Mouse (Mus musculus) limb, embryonic 13.5 days (tissue): ENCODE data around the gene Mtnr1b. TPM values are rescaled to one million over a fixed set of nuclear protein-coding genes. Genes with fewer than 3 reads are reported as not detected.
A peak's percentile ranks its signal among the peaks of the same experiment; 100 is the strongest.
"Not testable (repeated sequence)": the region's sequence is repeated elsewhere in the genome, so short reads cannot be mapped to it uniquely, and the experiment has no call there.

Source experiments
- ATAC-seq: fragments of 200-750 bp; cut with Nextera tagmentation; 2 replicates; pipeline ENCODE4 v1.8.0; 2017; ENCODE audit warnings: low read depth, moderate number of reproducible peaks, moderate TSS enrichment; ENCODE audit not compliant: low FRiP score
- H3K27ac ChIP-seq: fragments of 300-500 bp; sonication (generic); 2 replicates; pipeline ENCODE4 v1.5.1; 2015; ENCODE audit warnings: inconsistent platforms, mild to moderate bottlenecking, moderate library complexity
- H3K27me3 ChIP-seq: fragments of 300-500 bp; sonication (generic); 2 replicates; pipeline ENCODE4 v1.6.1; 2015; ENCODE audit warnings: mild to moderate bottlenecking, inconsistent platforms
- H3K36me3 ChIP-seq: fragments of 300-500 bp; sonication (generic); 2 replicates; pipeline ENCODE4 v1.6.1; 2015; ENCODE audit warnings: inconsistent platforms, mild to moderate bottlenecking, moderate library complexity
- H3K4me1 ChIP-seq: fragments of 300-500 bp; sonication (generic); 2 replicates; pipeline ENCODE4 v1.6.1; 2015; ENCODE audit warnings: inconsistent platforms
- H3K4me2 ChIP-seq: fragments of 300-500 bp; sonication (generic); replicated peaks from 2 replicates; pipeline ENCODE4 v1.6.1; 2015; ENCODE audit warnings: inconsistent platforms, mild to moderate bottlenecking, moderate library complexity
- H3K4me3 ChIP-seq: fragments of 300-500 bp; sonication (generic); 2 replicates; pipeline ENCODE4 v1.5.1; 2015; ENCODE audit warnings: moderate library complexity, mild to moderate bottlenecking, inconsistent platforms
- H3K9ac ChIP-seq: fragments of 300-500 bp; sonication (generic); 2 replicates; pipeline ENCODE4 v1.6.1; 2015; ENCODE audit warnings: mild to moderate bottlenecking, inconsistent platforms
- H3K9me3 ChIP-seq: fragments of 300-500 bp; sonication (generic); 2 replicates; pipeline ENCODE4 v1.6.1; 2016; ENCODE audit warnings: inconsistent platforms
- WGBS: fragments of 180-500 bp; shearing (Covaris S2); methylation state at CpG from one replicate; pipeline ENCODE4 v1.1.7; 2015; 5-methylcytosine and 5-hydroxymethylcytosine counted together
- polyA plus RNA-seq: library from polyadenylated mRNA; unstranded; fragments of >200 nt; fragmentation: Nextera tagmentation; extraction: Ambion mirVana; gene quantifications from 2 replicates; pipeline ENCODE4 v1.2.1, GENCODE M21; 2015

Mtnr1b gene
- polyA plus RNA-seq, 1 experiment from 2014 or later = not detected

DNA sequence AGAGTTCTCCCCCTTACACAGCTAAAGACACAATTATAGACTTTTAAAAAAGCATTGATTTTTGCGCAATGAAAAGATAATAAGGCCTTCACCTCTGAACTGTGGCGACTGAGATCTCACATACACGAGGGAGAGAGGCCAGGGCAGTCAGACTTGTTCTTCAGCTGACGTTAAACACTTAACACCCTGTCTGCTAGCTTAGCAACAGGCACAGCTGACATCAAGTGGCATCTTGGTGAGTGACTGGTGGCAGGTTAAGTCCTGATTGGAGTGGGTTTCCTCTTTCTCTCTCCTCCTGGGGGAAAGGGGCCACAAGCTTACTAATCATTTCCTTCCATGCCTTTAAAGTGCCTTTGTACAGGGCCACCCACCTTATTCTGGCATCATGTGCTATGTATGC lies 4.3 kb downstream of the Mtnr1b start:
- no peak for ATAC-seq
- H3K9ac ChIP-seq = no peak overlapping the region
- H3K9me3 ChIP-seq = no peaks in the 10 kb centered on the region
- peaks cover 18% of the 10 kb centered on the region for H3K27me3 ChIP-seq
- H3K27ac ChIP-seq = no peak overlapping the region
- H3K4me3 ChIP-seq = no peak overlapping the region
- no peaks in the 10 kb centered on the region for H3K36me3 ChIP-seq
- WGBS = 36% methylated on average over 4 of the region's 4 CpGs
- H3K4me1 ChIP-seq = peaks cover 21% of the 10 kb centered on the region
- H3K4me2 ChIP-seq = no peak overlapping the region

DNA sequence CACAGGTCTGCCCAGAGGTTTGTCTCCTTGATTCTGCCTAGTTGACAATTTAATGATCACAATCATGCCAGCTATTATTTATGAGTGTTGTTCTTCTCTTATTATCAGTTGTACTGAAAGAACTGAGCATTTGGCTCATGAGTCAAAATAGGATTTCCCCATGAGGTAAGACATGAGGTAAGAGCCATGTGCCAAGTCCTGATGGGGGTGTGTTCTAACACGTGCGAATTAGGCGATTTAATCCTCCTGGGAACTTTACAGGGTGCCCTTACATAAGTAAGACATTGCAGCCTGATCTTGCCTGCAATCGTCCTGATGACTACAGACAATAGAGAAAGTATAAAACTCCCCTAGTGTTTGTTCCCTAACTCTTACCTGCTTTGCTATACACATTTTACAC lies 4.9 kb downstream of the Mtnr1b start:
- no peak for ATAC-seq
- H3K9ac ChIP-seq = no peak overlapping the region
- peaks cover 21% of the 10 kb centered on the region for H3K4me1 ChIP-seq
- no peak overlapping the region for H3K4me3 ChIP-seq
- 59% methylated on average over 4 of the region's 4 CpGs for WGBS
- no peaks in the 10 kb centered on the region for H3K9me3 ChIP-seq
- H3K36me3 ChIP-seq = no peaks in the 10 kb centered on the region
- H3K27me3 ChIP-seq = peaks cover 14% of the 10 kb centered on the region
- H3K27ac ChIP-seq = no peak overlapping the region
- no peak overlapping the region for H3K4me2 ChIP-seq

DNA sequence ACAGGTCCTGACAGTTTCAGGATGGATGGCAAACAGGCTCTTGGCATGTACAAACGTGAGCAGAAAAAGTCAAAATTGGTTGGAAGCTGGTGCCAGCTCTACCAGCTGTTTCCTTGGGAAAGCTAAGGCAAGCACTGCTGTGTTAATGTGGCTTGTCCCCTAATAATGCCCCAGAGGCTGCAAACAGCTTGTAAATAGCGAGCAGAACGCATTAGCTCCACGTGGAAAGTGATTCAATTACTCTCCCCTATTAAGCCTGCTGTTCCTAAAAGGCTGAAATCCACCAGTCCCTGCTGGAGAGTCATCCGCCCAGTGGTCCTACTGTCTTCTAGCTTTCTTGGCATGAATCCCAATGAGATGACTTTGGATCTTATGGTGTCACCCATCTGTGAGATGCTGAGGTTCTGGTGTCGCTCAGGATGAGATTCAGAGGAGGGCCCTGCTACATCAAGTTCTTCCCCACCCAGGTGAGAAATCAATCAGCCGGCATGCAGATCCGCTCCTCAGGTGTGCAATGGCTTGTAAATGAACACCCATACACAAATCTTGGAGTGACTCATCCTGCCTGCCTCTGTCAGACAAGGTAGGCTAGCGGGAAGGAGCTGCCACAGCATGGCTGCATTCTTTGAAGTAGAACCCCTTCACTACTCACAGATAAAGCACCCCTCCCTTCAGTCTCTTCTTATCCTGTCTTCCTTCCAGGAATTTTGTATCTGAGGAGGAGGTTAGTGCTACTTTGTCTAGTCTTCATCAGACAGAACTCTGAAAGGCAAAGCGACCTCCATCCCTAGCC lies 7.9 kb downstream of the Mtnr1b start:
- WGBS = 42% methylated on average over 10 of the region's 10 CpGs
- no peak overlapping the region for H3K9ac ChIP-seq
- H3K4me1 ChIP-seq = peaks cover 17% of the 10 kb centered on the region
- no peak overlapping the region for H3K4me3 ChIP-seq
- no peaks in the 10 kb centered on the region for H3K27me3 ChIP-seq
- no peaks in the 10 kb centered on the region for H3K36me3 ChIP-seq
- no peaks in the 10 kb centered on the region for H3K9me3 ChIP-seq
- no peak overlapping the region for H3K27ac ChIP-seq
- no peak overlapping the region for H3K4me2 ChIP-seq
- ATAC-seq = peak; percentile 64

- WGBS = 55% methylated on average over 5 of the region's 5 CpGs
Measured at GRCm38 (mm10) chr9:15861402-15861801, 13.0 kb downstream of the Mtnr1b start.

GRCm38 (mm10) chr9:15850749-15851148 lies 23.6 kb downstream of the Mtnr1b start:
- ATAC-seq = no peak

More at GRCm38 (mm10) chr9:15861402-15861801, 13.0 kb downstream of the Mtnr1b start:
- H3K9ac ChIP-seq = no peak overlapping the region
- no peak overlapping the region for H3K27ac ChIP-seq
- H3K36me3 ChIP-seq = no peaks in the 10 kb centered on the region
- peaks cover 12% of the 10 kb centered on the region for H3K4me1 ChIP-seq
- H3K9me3 ChIP-seq = no peaks in the 10 kb centered on the region
- no peak overlapping the region for H3K4me2 ChIP-seq
- H3K27me3 ChIP-seq = no peaks in the 10 kb centered on the region
- no peak for ATAC-seq
- H3K4me3 ChIP-seq = no peak overlapping the region

DNA sequence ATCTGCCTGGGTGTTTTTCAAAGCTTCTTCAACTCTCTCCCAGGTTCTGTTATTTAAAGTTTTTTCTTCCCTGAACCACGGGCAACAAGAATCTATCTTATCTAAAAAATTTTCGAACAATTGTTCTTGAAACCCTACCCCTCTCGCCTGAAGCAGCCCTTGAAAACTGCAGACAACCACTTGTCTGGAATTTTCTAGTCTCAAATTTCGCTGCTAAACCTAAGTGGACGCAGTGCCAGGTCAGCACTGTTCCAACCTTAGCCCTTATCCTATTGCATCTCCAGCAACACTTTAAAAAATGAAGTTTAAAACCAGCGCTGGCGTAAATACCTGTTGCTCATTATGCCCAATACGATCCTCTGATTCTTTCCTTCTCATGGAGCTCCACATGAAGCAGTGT lies 29.0 kb downstream of the Mtnr1b start:
- no peak overlapping the region for H3K9ac ChIP-seq
- no peaks in the 10 kb centered on the region for H3K9me3 ChIP-seq
- H3K4me2 ChIP-seq = no peak overlapping the region
- H3K4me1 ChIP-seq = no peaks in the 10 kb centered on the region
- H3K27ac ChIP-seq = no peak overlapping the region
- 68% methylated on average over 8 of the region's 8 CpGs for WGBS
- H3K36me3 ChIP-seq = no peaks in the 10 kb centered on the region
- no peaks in the 10 kb centered on the region for H3K27me3 ChIP-seq
- H3K4me3 ChIP-seq = no peak overlapping the region
- ATAC-seq = no peak

More at GRCm38 (mm10) chr9:15850749-15851148, 23.6 kb downstream of the Mtnr1b start:
- Histone ChIP-seq H3K9ac (no peak overlapping the region), H3K4me1 (no peaks in the 10 kb centered on the region), H3K27ac (no peak overlapping the region), H3K4me3 (no peak overlapping the region), H3K27me3 (no peaks in the 10 kb centered on the region), H3K4me2 (no peak overlapping the region), H3K9me3 (no peaks in the 10 kb centered on the region), H3K36me3 (no peaks in the 10 kb centered on the region)

DNA sequence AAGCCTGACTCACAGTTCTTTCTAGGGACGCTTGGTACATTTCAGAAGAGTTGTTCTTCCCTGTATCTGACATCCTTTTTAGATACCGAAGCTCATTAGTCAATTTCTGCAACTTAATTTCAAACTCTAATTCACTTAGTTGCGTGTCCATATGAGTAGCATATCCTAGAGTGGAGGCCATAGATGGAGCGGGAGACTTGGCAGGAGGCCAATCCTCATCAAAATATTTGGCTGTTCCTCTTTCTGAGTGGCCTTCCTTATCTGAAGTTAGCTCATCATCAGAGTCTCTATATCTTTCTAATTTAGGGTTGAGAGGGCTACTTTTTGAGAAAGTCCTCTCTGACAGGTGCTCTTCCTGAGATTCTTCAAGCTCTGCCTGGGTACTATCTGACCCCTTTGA lies 29.4 kb downstream of the Mtnr1b start:
- H3K27me3 ChIP-seq, H3K4me3 ChIP-seq, H3K4me1 ChIP-seq, H3K4me2 ChIP-seq, H3K9ac ChIP-seq, ATAC-seq, H3K9me3 ChIP-seq, H3K36me3 ChIP-seq, H3K27ac ChIP-seq: not testable (repeated sequence)
- WGBS = 85% methylated on average over 4 of the region's 4 CpGs

DNA sequence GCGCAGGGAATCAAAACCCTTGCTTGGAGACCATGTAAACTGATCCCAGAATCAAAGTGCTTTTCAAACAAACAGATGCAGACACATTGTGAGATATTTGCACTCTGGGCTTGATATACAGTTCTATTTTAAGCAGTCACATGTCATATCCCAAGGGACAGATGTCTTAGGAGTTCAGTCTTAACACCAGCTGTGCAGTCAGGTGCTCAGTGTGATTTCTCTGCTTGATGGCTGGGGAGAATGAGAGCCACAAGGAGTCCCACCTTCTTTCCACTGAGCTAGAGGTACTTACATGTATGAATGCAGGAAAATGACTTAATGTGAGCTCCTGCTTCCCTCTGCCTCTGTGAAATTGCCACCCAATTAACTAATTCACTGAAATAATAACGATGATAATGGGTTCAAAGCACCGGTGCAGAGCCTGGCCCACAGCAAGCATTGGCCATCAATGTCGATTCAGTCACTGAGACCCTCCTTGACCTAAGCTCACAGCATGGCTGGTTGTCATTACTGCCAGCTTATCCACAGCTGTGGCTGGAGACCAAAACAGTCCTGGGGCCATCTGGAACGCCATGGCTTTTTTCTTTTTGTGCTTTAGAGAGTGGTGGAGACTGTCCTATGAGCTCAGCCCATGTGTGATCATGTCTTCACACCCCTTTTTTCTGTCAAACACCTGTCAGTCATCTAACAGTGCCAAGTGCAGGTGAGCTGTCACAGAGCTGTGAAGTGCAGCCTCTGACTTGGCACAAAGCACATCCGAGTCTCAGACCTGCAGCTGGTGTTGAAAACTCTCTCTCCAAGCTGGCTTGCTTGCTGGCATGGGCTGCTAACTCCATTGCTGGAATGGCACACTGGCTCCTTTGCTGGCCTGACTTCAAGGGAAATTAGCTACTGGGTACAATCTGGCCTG lies 61.1 kb downstream of the Mtnr1b start:
- Histone ChIP-seq H3K36me3 (no peaks in the 10 kb centered on the region), H3K9me3 (no peaks in the 10 kb centered on the region), H3K27ac (no peak overlapping the region), H3K4me2 (no peak overlapping the region), H3K4me3 (no peak overlapping the region), H3K27me3 (no peaks in the 10 kb centered on the region), H3K4me1 (no peaks in the 10 kb centered on the region), H3K9ac (no peak overlapping the region)
- peak; percentile 83 for ATAC-seq
- 40% methylated on average over 6 of the region's 6 CpGs for WGBS

GRCm38 (mm10) chr9:15804296-15804695 lies 70.1 kb downstream of the Mtnr1b start:
- H3K4me2 ChIP-seq = no peak overlapping the region
- no peak overlapping the region for H3K9ac ChIP-seq
- no peaks in the 10 kb centered on the region for H3K4me1 ChIP-seq
- no peaks in the 10 kb centered on the region for H3K27me3 ChIP-seq
- ATAC-seq = no peak
- 91% methylated on average over 2 of the region's 2 CpGs for WGBS
- no peak overlapping the region for H3K4me3 ChIP-seq
- H3K36me3 ChIP-seq = no peaks in the 10 kb centered on the region
- no peak overlapping the region for H3K27ac ChIP-seq
- H3K9me3 ChIP-seq = no peaks in the 10 kb centered on the region

DNA sequence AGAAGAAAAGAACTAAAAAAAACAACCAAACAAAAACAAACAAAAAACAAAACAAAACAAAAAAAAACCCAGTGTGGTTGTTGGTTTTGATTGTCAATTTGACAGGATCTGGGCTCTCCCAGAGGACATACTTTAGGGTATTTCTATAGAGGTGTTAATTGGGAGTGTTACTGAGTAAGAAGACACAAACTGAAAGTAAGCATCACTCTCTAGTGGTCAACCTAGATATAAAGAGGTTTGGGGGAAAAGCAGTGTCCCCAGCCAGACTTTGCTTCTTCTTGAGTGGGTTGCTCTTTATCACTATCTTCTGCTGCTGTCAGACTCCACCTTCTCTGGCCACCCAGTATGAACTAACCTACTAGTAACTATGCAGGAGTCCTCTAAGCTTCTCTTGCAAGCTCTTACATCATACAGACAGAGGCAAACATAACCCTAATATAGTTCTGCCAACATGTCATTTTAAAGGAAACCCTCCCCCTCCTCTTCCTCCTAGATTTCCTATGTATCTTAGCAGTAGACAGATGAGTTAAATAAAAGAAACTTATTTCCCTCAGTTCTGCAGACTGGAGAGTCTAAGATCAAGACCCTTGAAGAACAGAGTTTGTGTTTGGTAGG lies 71.8 kb downstream of the Mtnr1b start:
- Histone ChIP-seq H3K27me3 (no peaks in the 10 kb centered on the region), H3K4me3 (no peak overlapping the region), H3K9ac (no peak overlapping the region), H3K9me3 (no peaks in the 10 kb centered on the region), H3K4me1 (no peaks in the 10 kb centered on the region), H3K27ac (no peak overlapping the region), H3K4me2 (no peak overlapping the region), H3K36me3 (no peaks in the 10 kb centered on the region)
- no peak for ATAC-seq

DNA sequence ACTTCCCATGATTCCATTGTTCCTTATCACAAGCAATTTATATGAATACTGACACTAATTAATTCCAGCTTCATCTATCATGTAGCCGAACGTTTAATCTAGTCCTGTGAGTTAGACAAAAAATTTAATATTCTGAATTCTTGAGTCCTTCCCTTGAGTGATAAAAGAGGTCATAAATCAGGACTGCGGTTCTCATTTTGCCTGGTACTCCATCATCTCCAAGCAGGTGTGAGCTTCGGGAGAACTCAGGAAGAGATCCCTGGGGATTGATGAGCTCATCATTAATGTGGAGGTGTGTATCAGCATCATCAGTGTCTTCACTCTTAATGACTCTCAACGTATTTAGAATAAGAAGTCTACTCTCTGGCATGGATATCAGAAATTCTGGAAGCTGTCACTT lies 74.0 kb downstream of the Mtnr1b start:
- H3K4me2 ChIP-seq = no peak overlapping the region
- no peaks in the 10 kb centered on the region for H3K36me3 ChIP-seq
- no peak overlapping the region for H3K9ac ChIP-seq
- WGBS = 79% methylated on average over 5 of the region's 5 CpGs
- no peaks in the 10 kb centered on the region for H3K9me3 ChIP-seq
- H3K4me1 ChIP-seq = no peaks in the 10 kb centered on the region
- H3K27me3 ChIP-seq = no peaks in the 10 kb centered on the region
- no peak overlapping the region for H3K27ac ChIP-seq
- H3K4me3 ChIP-seq = no peak overlapping the region
- no peak for ATAC-seq

- no peak overlapping the region for H3K27ac ChIP-seq
- H3K4me2 ChIP-seq = no peak overlapping the region
- WGBS = 72% methylated on average over 6 of the region's 6 CpGs
- no peaks in the 10 kb centered on the region for H3K4me1 ChIP-seq
- H3K9me3 ChIP-seq = no peaks in the 10 kb centered on the region
- H3K36me3 ChIP-seq = no peaks in the 10 kb centered on the region
- no peak overlapping the region for H3K9ac ChIP-seq
- no peak for ATAC-seq
- H3K27me3 ChIP-seq = no peaks in the 10 kb centered on the region
- H3K4me3 ChIP-seq = no peak overlapping the region
Measured at GRCm38 (mm10) chr9:15794408-15794807, 79.9 kb downstream of the Mtnr1b start.
